Mouse (Mus musculus): ENCODE measurements around the gene Kif2a. TPM values are rescaled to one million over a fixed set of nuclear protein-coding genes. Genes with fewer than 3 reads are reported as not detected.
A peak's percentile ranks its signal among the peaks of the same experiment; 100 is the strongest.

The Kif2a gene
- polyA plus RNA-seq, 1 experiment from 2014 or later: 20.6 TPM

DNA sequence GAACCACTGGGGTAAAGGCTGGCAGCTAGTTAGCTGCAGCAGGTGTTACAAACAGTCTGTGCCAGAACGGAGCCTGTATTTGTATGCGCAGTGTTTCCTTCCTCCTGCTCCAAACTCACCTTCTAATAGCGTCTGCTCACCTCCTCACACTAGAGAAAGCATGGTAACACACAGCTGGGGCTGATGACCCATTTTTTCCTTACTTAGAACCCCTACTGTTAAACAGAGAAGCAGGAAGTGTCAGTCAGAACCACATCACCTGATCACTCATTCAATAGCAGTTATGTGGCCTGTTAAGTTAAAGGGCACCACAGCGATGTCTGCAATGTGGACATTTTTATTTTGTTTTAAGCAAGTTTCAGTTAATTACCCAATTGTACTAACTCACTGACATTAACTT, 64.4 kb downstream of the Kif2a start:
- Histone ChIP-seq H3K27me3 (ENCODE audit: control insufficient read depth, insufficient read depth, low read length) (no peaks in the 10 kb centered on the region), H3K4me1 (ENCODE audit: control insufficient read depth, insufficient read depth, low read length) (no peaks in the 10 kb centered on the region), H3K9me3 (replicated peaks; ENCODE audit: control insufficient read depth, low read length) (no peaks in the 10 kb centered on the region), H3K4me2 (no peak overlapping the region), H3K27ac (ENCODE audit: low read depth, low read length) (no peak overlapping the region), H3K36me3 (ENCODE audit: control insufficient read depth, insufficient read depth, low read length) (peaks cover 18% of the 10 kb centered on the region), H3K4me3 (ENCODE audit: low read depth, low read length) (no peak overlapping the region), H3K9ac (ENCODE audit: low read depth, low read length) (no peak overlapping the region)
- ATAC-seq (replicated peaks; ENCODE audit: insufficient number of reproducible peaks, low FRiP score, low TSS enrichment): no peak
- 89% methylated on average over 4 of the region's 4 CpGs for WGBS (ENCODE audit: insufficient replicate concordance)

- Histone ChIP-seq H3K9ac (ENCODE audit: low read depth, low read length) (no peak overlapping the region), H3K27ac (ENCODE audit: low read depth, low read length) (peak overlapping the region; percentile 59; the same call in 1 of the 2 replicates), H3K4me1 (ENCODE audit: control insufficient read depth, insufficient read depth, low read length) (no peaks in the 10 kb centered on the region), H3K9me3 (replicated peaks; ENCODE audit: control insufficient read depth, low read length) (no peaks in the 10 kb centered on the region), H3K27me3 (ENCODE audit: control insufficient read depth, insufficient read depth, low read length) (no peaks in the 10 kb centered on the region), H3K4me3 (ENCODE audit: low read depth, low read length) (no peak overlapping the region), H3K4me2 (no peak overlapping the region), H3K36me3 (ENCODE audit: control insufficient read depth, insufficient read depth, low read length) (peaks cover 21% of the 10 kb centered on the region)
- 77% methylated on average over 3 of the region's 3 CpGs for WGBS (ENCODE audit: insufficient replicate concordance)
- no peak for ATAC-seq (replicated peaks; ENCODE audit: insufficient number of reproducible peaks, low FRiP score, low TSS enrichment)
Observed at GRCm38 (mm10) chr13:106954880-106955279, 67.0 kb downstream of the Kif2a start.

DNA sequence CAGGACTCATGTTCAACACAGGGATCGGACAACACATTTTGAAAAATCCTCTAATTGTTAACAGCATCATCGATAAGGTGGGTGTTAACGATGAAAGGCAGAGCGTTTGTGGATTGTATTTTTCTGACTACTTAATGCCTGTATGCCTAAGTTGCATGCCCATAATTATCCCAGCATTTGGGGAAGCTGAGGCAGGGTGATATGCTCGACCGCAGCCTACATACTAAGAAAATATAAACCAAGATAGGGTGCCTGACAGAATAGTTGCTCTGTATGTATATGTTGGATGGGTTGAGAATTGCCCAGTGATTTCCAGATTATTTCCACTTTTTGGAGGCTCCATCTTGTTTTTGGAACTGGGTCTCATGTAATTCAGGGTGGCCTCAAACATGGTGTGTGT, 74.3 kb downstream of the Kif2a start:
- no peaks in the 10 kb centered on the region for H3K27me3 ChIP-seq (ENCODE audit: control insufficient read depth, insufficient read depth, low read length)
- peaks cover 3% of the 10 kb centered on the region; the same call in 1 of the 2 replicates for H3K36me3 ChIP-seq (ENCODE audit: control insufficient read depth, insufficient read depth, low read length)
- ATAC-seq (replicated peaks; ENCODE audit: insufficient number of reproducible peaks, low FRiP score, low TSS enrichment): no peak
- H3K4me3 ChIP-seq (ENCODE audit: low read depth, low read length): peak overlapping the region; percentile 62
- peak overlapping the region; percentile 85; the same call in 1 of the 2 replicates for H3K27ac ChIP-seq (ENCODE audit: low read depth, low read length)
- H3K9ac ChIP-seq (ENCODE audit: low read depth, low read length): peak overlapping the region; percentile 76
- H3K9me3 ChIP-seq (replicated peaks; ENCODE audit: control insufficient read depth, low read length): no peaks in the 10 kb centered on the region
- H3K4me2 ChIP-seq: peak overlapping the region; percentile 83
- 3% methylated on average over 6 of the region's 6 CpGs for WGBS (ENCODE audit: insufficient replicate concordance)
- H3K4me1 ChIP-seq (ENCODE audit: control insufficient read depth, insufficient read depth, low read length): peaks cover 8% of the 10 kb centered on the region

GRCm38 (mm10) chr13:106946594-106947540, 75.1 kb downstream of the Kif2a start, which contains the start of gene Dimt1:
TSS of gene Dimt1 (plus strand) at chr13:106947127.
- H3K4me3 ChIP-seq (ENCODE audit: low read depth, low read length): peak within 1 kb of the TSS; percentile 62
- H3K4me1 ChIP-seq (ENCODE audit: control insufficient read depth, insufficient read depth, low read length): peaks cover 8% of the 10 kb centered on the region
- peaks cover 3% of the 10 kb centered on the region; the same call in 1 of the 2 replicates for H3K36me3 ChIP-seq (ENCODE audit: control insufficient read depth, insufficient read depth, low read length)
- peak within 1 kb of the TSS; percentile 85 for H3K27ac ChIP-seq (ENCODE audit: low read depth, low read length)
- no peaks in the 10 kb centered on the region for H3K27me3 ChIP-seq (ENCODE audit: control insufficient read depth, insufficient read depth, low read length)
- H3K4me2 ChIP-seq: peak within 1 kb of the TSS; percentile 83
- peak within 1 kb of the TSS; percentile 76 for H3K9ac ChIP-seq (ENCODE audit: low read depth, low read length)
- peak; percentile 99 for ATAC-seq (replicated peaks; ENCODE audit: insufficient number of reproducible peaks, low FRiP score, low TSS enrichment)
- no peaks in the 10 kb centered on the region for H3K9me3 ChIP-seq (replicated peaks; ENCODE audit: control insufficient read depth, low read length)
- 1% methylated on average over 68 of the region's 68 CpGs for WGBS (ENCODE audit: insufficient replicate concordance)

DNA sequence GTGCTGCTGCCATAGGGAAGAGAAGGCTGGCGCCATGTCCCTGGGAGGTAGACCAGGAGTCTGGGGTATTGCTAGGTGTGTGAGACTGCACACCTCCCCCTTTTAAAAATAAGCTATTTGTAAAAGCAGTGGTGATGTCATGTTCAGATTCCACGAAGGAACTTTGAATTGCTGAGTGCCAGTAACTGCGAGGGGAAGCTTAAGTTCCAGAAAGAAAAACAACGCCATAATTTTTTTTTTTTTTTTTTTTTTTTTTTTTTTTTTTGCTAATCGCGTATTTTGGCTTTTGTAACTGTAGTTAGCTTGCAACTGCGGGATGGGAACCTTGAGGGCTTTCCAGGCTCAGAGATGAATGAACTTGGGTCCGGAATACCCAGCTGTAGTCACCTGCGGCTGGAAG, 76.4 kb downstream of the Kif2a start:
- ATAC-seq (replicated peaks; ENCODE audit: insufficient number of reproducible peaks, low FRiP score, low TSS enrichment): no peak
- 79% methylated on average over 9 of the region's 9 CpGs for WGBS (ENCODE audit: insufficient replicate concordance)
- Histone ChIP-seq H3K4me3 (ENCODE audit: low read depth, low read length) (no peak overlapping the region), H3K9me3 (replicated peaks; ENCODE audit: control insufficient read depth, low read length) (no peaks in the 10 kb centered on the region), H3K36me3 (ENCODE audit: control insufficient read depth, insufficient read depth, low read length) (peaks cover 3% of the 10 kb centered on the region; the same call in 1 of the 2 replicates), H3K27ac (ENCODE audit: low read depth, low read length) (no peak overlapping the region), H3K9ac (ENCODE audit: low read depth, low read length) (no peak overlapping the region), H3K4me2 (no peak overlapping the region), H3K27me3 (ENCODE audit: control insufficient read depth, insufficient read depth, low read length) (no peaks in the 10 kb centered on the region), H3K4me1 (ENCODE audit: control insufficient read depth, insufficient read depth, low read length) (peaks cover 8% of the 10 kb centered on the region)

GRCm38 (mm10) chr13:106942721-106943120, 79.2 kb downstream of the Kif2a start:
- no peaks in the 10 kb centered on the region for H3K36me3 ChIP-seq (ENCODE audit: control insufficient read depth, insufficient read depth, low read length)
- H3K27ac ChIP-seq (ENCODE audit: low read depth, low read length): no peak overlapping the region
- ATAC-seq (replicated peaks; ENCODE audit: insufficient number of reproducible peaks, low FRiP score, low TSS enrichment): no peak
- H3K9ac ChIP-seq (ENCODE audit: low read depth, low read length): no peak overlapping the region
- WGBS (ENCODE audit: insufficient replicate concordance): 82% methylated on average over 1 of the region's 1 CpGs
- H3K9me3 ChIP-seq (replicated peaks; ENCODE audit: control insufficient read depth, low read length): no peaks in the 10 kb centered on the region
- H3K4me1 ChIP-seq (ENCODE audit: control insufficient read depth, insufficient read depth, low read length): peaks cover under 1% of the 10 kb centered on the region; the same call in 1 of the 2 replicates
- H3K27me3 ChIP-seq (ENCODE audit: control insufficient read depth, insufficient read depth, low read length): no peaks in the 10 kb centered on the region
- no peak overlapping the region for H3K4me3 ChIP-seq (ENCODE audit: low read depth, low read length)
- H3K4me2 ChIP-seq: no peak overlapping the region

- H3K9ac ChIP-seq (ENCODE audit: low read depth, low read length): no peak overlapping the region
- no peak overlapping the region for H3K4me3 ChIP-seq (ENCODE audit: low read depth, low read length)
- H3K27ac ChIP-seq (ENCODE audit: low read depth, low read length): no peak overlapping the region
- H3K36me3 ChIP-seq (ENCODE audit: control insufficient read depth, insufficient read depth, low read length): no peaks in the 10 kb centered on the region
- no peaks in the 10 kb centered on the region; the same call in 1 of the 2 replicates for H3K4me1 ChIP-seq (ENCODE audit: control insufficient read depth, insufficient read depth, low read length)
- H3K27me3 ChIP-seq (ENCODE audit: control insufficient read depth, insufficient read depth, low read length): no peaks in the 10 kb centered on the region
- no peak for ATAC-seq (replicated peaks; ENCODE audit: insufficient number of reproducible peaks, low FRiP score, low TSS enrichment)
- WGBS (ENCODE audit: insufficient replicate concordance): 18% methylated on average over 7 of the region's 7 CpGs
- H3K4me2 ChIP-seq: peak overlapping the region; percentile 16; the same call in 1 of the 2 replicates
- H3K9me3 ChIP-seq (replicated peaks; ENCODE audit: control insufficient read depth, low read length): no peaks in the 10 kb centered on the region
Observed at GRCm38 (mm10) chr13:106941211-106941976, 80.5 kb downstream of the Kif2a start.

DNA sequence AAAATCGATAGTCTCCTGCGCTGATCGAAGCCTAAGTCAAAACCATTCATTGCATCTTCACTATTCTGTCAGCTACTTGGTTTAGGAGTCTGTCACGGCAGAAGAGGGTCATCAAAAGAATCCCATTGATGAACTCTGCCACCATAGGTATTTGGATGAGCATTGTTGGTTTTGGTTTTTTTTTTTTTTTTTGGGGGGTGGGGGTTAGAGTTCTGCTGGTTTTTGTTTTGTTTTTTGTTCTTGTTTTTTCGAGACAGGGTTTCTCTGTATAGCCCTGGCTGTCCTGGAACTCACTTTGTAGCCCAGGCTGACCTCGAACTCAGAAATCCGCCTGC, 84.8 kb downstream of the Kif2a start:
- WGBS (ENCODE audit: insufficient replicate concordance): 21% methylated on average over 7 of the region's 7 CpGs
- peak overlapping the region; percentile 100 for H3K4me3 ChIP-seq (ENCODE audit: low read depth, low read length)
- no peaks in the 10 kb centered on the region; the same call in 1 of the 2 replicates for H3K4me1 ChIP-seq (ENCODE audit: control insufficient read depth, insufficient read depth, low read length)
- no peaks in the 10 kb centered on the region for H3K36me3 ChIP-seq (ENCODE audit: control insufficient read depth, insufficient read depth, low read length)
- H3K9ac ChIP-seq (ENCODE audit: low read depth, low read length): no peak overlapping the region
- no peaks in the 10 kb centered on the region for H3K27me3 ChIP-seq (ENCODE audit: control insufficient read depth, insufficient read depth, low read length)
- H3K9me3 ChIP-seq (replicated peaks; ENCODE audit: control insufficient read depth, low read length): no peaks in the 10 kb centered on the region
- no peak overlapping the region for H3K27ac ChIP-seq (ENCODE audit: low read depth, low read length)
- H3K4me2 ChIP-seq: peak overlapping the region; percentile 75
- no peak for ATAC-seq (replicated peaks; ENCODE audit: insufficient number of reproducible peaks, low FRiP score, low TSS enrichment)
